Mouse (Mus musculus): ENCODE measurements around the gene Acsm4. TPM values are rescaled to one million over a fixed set of nuclear protein-coding genes. Genes with fewer than 3 reads are reported as not detected.

The Acsm4 gene
- total RNA-seq, 2 experiments from 2014 or later = not detected

DNA sequence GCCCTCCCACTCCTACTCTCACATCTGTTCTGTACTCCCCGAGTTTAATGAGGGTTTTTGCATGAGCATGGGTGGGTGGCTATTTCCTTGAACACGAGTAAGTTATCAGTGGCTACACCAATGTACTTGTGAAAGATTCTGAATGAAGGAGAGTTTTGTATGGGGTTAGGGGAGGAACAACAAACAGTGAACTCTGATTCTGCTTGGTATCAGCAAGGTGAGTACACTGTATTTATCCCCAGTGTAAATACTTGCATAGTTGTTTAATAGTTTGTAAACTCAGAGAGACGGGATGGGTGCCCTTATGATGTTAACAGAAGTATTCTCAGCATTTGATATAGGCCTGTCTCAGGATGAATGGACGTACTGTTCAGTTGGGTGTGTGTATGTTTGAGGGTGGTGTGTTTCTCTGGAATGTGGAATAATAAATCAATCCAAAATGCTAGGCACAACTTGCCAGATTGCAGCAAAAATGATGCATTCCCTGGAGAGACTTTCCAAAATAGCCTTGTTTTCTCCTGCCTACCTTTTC is 72.4 kb downstream of the Acsm4 start:
- DNase-seq = no peak

Other genes with a start within 250 kb of the Acsm4 start
- not detected for gene Gp2, start 230.7 kb upstream of the Acsm4 start, total RNA-seq (2021)
- gene Umod, start 210.7 kb upstream of the Acsm4 start, total RNA-seq (2021) = not detected
- under 1 TPM in 1 of 2 experiments, not detected in 1; 0.16 TPM for gene Acsm5, start 170.6 kb upstream of the Acsm4 start, total RNA-seq (2021)
- not detected for gene Pdilt, start 166.5 kb upstream of the Acsm4 start, total RNA-seq (2021)
- not detected for gene Acsm2, start 135.7 kb upstream of the Acsm4 start, total RNA-seq (2021)
- gene Acsm1, start 83.0 kb upstream of the Acsm4 start, total RNA-seq (2021) = not detected
- 10 to 100 TPM; 18.0 to 18.3 TPM for gene Thumpd1, start 30.8 kb downstream of the Acsm4 start, total RNA-seq (2021)
- gene Acsm3, start 70.9 kb downstream of the Acsm4 start, total RNA-seq (2021) = under 1 TPM in 1 of 2 experiments, not detected in 1; 0.14 TPM
- 1 to 10 TPM; 1.9 to 2.9 TPM for gene Rexo5, start 104.0 kb downstream of the Acsm4 start, total RNA-seq (2021)
- gene Eri2, start 104.0 kb downstream of the Acsm4 start, total RNA-seq (2021) = 1 to 10 TPM; 3.1 to 3.2 TPM
- 1 to 10 TPM; 9.2 to 9.9 TPM for gene Lyrm1, start 205.8 kb downstream of the Acsm4 start, total RNA-seq (2021)
- gene Dcun1d3, start 206.3 kb downstream of the Acsm4 start, total RNA-seq (2021) = 10 to 100 TPM; 12.0 to 14.6 TPM